Mouse (Mus musculus): ENCODE measurements at regions not wholly inside any gene's neighbourhood (a gene's known extent, or its start where the extent isn't known, plus 50 kb on each side); places are given as distances from the start of the nearest gene placed in this dataset.

DNA sequence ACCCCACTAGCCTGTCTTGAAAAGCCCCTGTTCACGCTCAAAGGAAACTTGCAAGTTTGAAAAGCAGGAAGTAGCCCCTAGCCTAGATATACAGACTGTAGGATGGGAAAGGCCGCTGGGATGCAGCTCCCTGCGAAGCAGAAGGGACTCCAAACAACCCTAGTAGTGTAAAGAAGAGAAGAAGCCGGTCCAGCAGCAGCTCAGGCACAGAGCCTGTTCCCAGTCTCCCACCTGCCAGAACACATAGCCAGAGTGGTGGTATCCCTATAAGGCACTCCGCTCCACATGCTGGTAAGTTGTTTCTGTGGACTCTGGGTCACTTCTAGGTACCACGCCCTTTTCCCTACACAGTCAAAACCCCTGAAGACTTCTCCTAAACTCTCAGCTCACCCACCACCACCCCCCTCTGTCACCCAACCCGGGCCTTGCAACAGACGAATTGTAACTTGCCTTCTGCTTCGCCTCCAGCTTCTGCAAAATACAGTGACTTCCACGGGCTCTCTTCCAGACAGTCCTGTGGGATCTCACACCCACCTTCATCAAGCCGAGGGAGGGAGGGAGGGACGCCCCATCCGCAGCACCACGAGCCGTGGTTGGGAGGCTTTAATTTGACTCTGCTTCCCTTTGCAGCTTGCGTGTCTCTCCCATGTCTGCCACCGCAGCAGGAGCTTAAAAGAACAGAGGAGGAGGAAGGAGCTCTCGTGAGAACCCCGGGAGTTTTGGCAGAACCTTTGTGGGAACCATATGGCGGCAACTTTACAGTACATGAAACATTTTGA is 285.2 kb downstream of the Rwdd3 start:
- no peak for TF ChIP-seq CTCF (IDR thresholded peaks at IDR 0.05; ENCODE audit: control insufficient read depth, insufficient read depth, insufficient read length)
- no peak for TF ChIP-seq MYOG (IDR thresholded peaks at IDR 0.05; ENCODE audit: control insufficient read depth, extremely low read depth, insufficient read length)

Data from C2C12 (cell line).